8 mouse cellular contexts compared by ENCODE assay signal in the genomic region with DNA sequence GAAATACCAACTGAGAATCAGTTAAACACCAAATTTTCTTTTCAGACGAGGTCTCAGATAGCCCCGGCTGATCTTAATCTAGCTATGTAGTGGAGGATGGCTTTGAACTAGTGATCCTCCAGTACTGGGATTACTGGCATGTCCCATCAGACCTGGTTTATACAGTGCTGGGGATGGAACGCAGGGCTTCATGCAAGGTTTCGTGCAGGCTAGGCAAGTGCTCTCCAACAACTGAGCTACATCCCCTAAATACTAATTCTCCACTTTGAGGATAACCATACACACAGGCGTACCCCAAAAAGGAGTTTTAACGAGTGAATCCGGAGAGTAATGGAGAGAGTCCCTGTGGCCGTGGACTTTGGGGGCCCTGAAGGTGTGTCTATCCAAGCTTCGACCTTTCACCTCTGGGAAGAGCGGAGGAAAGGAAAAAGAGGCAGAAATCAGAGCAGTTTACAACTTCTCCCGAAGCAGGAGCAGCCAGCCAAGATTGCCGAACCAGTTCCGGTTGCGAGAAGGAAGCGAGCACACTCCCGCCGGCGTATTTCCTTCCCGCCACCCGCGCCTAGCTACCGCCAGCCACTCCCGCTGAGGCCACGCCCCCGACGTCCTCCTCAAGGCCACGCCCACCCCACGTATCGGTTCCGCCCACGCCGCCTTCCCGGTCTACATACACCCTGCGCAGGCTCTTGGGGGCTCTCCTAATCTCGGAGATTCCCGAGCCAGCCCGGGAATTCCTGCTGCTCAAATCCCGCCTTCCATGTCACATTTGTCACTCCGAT. TPM values are rescaled to one million over a fixed set of nuclear protein-coding genes. Genes with fewer than 3 reads are reported as not detected.
A peak's percentile ranks its signal among the peaks of the same experiment; 100 is the strongest.
DNase-seq lines count a peak whose midpoint lies in the region; ATAC-seq lines count a peak whose summit lies in the region.

No protein-coding gene starts in this region.

- DNase-seq in R1 (ENCODE audit: low read depth, low spot score), result peak; percentile 98
- DNase-seq in cerebellum, postnatal 25 days, result peak; percentile 96 to 99
- DNase-seq in frontal cortex, postnatal 25 days (ENCODE audit: low spot score in 2 of 2), result peak; percentile 93 to 96
- DNase-seq in left cerebral cortex, adult 11 months (ENCODE audit: low spot score), result peak; percentile 97
- DNase-seq in lung, postnatal 4 days, result peak; percentile 99
- peak; percentile 92 for DNase-seq in retina, postnatal 7 days (ENCODE audit: low read depth, low spot score)
- peak; percentile 87 for DNase-seq in urinary bladder, adult 2 months (ENCODE audit: low spot score)

- peak overlapping the region; percentile 65 for H3K4me3 ChIP-seq in hindbrain, embryonic 15.5 days

- peaks cover 14% of the 10 kb centered on the region for H3K4me1 ChIP-seq in hindbrain, embryonic 15.5 days (replicated peaks)

- H3K36me3 ChIP-seq in hindbrain, embryonic 15.5 days, result no peaks in the 10 kb centered on the region

- no peaks in the 10 kb centered on the region for H3K9me3 ChIP-seq in hindbrain, embryonic 15.5 days

- peak overlapping the region; percentile 58 for H3K9ac ChIP-seq in hindbrain, embryonic 15.5 days

- WGBS in hindbrain, embryonic 15.5 days, result 4% methylated on average over 39 of the region's 39 CpGs

- H3K27me3 ChIP-seq in hindbrain, embryonic 15.5 days, result no peaks in the 10 kb centered on the region

- peak overlapping the region; percentile 83 for H3K27ac ChIP-seq in hindbrain, embryonic 15.5 days (replicated peaks)

- H3K4me2 ChIP-seq in hindbrain, embryonic 15.5 days, result peak overlapping the region; percentile 91

- peak; percentile 96 for ATAC-seq in hindbrain, embryonic 15.5 days (ENCODE audit: low FRiP score, low read depth)

RNA-seq across cellular contexts. Expression of a gene that starts 0.6 kb away (rescaled TPM):
- 29.5 and 31.4 TPM in 2 replicates for polyA plus RNA-seq in hindbrain, embryonic 15.5 days (2015; fragmentation: Nextera tagmentation; extraction: Ambion mirVana)
- polyA plus RNA-seq in urinary bladder, adult 2 months (2012; rRNA removed), result 19.4 and 21.2 TPM in 2 replicates

RNA-seq across cellular contexts. Expression of a gene that starts 42.8 kb away (rescaled TPM):
- polyA plus RNA-seq in hindbrain, embryonic 15.5 days (2015; fragmentation: Nextera tagmentation; extraction: Ambion mirVana), result 5.9 and 6.5 TPM in 2 replicates
- polyA plus RNA-seq in urinary bladder, adult 2 months (2012; rRNA removed), result 49.5 and 51.5 TPM in 2 replicates

Comparison
In these comparisons a context has a peak if more than half of its experiments do, and no peak if none do; other contexts are left out.
1. Peak in every context shown above with its lines: DNase-seq, ATAC-seq, H3K4me3 ChIP-seq and H3K27ac ChIP-seq.